Mouse (Mus musculus): ENCODE measurements around the gene Morc2b. TPM values are rescaled to one million over a fixed set of nuclear protein-coding genes. Genes with fewer than 3 reads are reported as not detected.

Gene Morc2b
- polyA plus RNA-seq, 1 experiment from 2014 or later, result not detected

Other genes starting within 250 kb of the Morc2b start
- 5.9 and 7.3 TPM in 2 replicates for gene Zfp870, start 248.0 kb downstream of the Morc2b start, polyA plus RNA-seq (2015; fragmentation: Nextera tagmentation; extraction: Ambion mirVana)
- 4.7 and 5.0 TPM in 2 replicates for gene Cyp4f14, start 222.3 kb downstream of the Morc2b start, polyA plus RNA-seq (2015; fragmentation: Nextera tagmentation; extraction: Ambion mirVana)
- gene Cyp4f13, start 192.3 kb downstream of the Morc2b start, polyA plus RNA-seq (2015; fragmentation: Nextera tagmentation; extraction: Ambion mirVana), result 30.5 and 36.7 TPM in 2 replicates
- 9.6 and 11.5 TPM in 2 replicates for gene Zfp472, start 173.9 kb downstream of the Morc2b start, polyA plus RNA-seq (2015; fragmentation: Nextera tagmentation; extraction: Ambion mirVana)
- 8.2 TPM in 2 replicates for gene Zfp952, start 146.6 kb downstream of the Morc2b start, polyA plus RNA-seq (2015; fragmentation: Nextera tagmentation; extraction: Ambion mirVana)
- gene Zfp763, start 106.3 kb downstream of the Morc2b start, polyA plus RNA-seq (2015; fragmentation: Nextera tagmentation; extraction: Ambion mirVana), result 8.4 and 8.9 TPM in 2 replicates
- gene 4921501E09Rik, start 71.6 kb downstream of the Morc2b start, polyA plus RNA-seq (2015; fragmentation: Nextera tagmentation; extraction: Ambion mirVana), result not detected in 2 replicates
- 5.1 and 5.2 TPM in 2 replicates for gene Zfp563, start 50.4 kb downstream of the Morc2b start, polyA plus RNA-seq (2015; fragmentation: Nextera tagmentation; extraction: Ambion mirVana)
- gene Olfr55, start 28.8 kb upstream of the Morc2b start, polyA plus RNA-seq (2015; fragmentation: Nextera tagmentation; extraction: Ambion mirVana), result not detected in 2 replicates
- gene Olfr239, start 51.6 kb upstream of the Morc2b start, polyA plus RNA-seq (2015; fragmentation: Nextera tagmentation; extraction: Ambion mirVana), result not detected in 2 replicates
- gene Olfr1564, start 82.0 kb upstream of the Morc2b start, polyA plus RNA-seq (2015; fragmentation: Nextera tagmentation; extraction: Ambion mirVana), result not detected in 2 replicates
- gene Zfp955a, start 115.5 kb upstream of the Morc2b start, polyA plus RNA-seq (2015; fragmentation: Nextera tagmentation; extraction: Ambion mirVana), result 11.0 and 11.4 TPM in 2 replicates
- not detected in 2 replicates for gene Olfr63, start 125.0 kb upstream of the Morc2b start, polyA plus RNA-seq (2015; fragmentation: Nextera tagmentation; extraction: Ambion mirVana)
- 7.4 and 8.9 TPM in 2 replicates for gene Zfp955b, start 149.9 kb upstream of the Morc2b start, polyA plus RNA-seq (2015; fragmentation: Nextera tagmentation; extraction: Ambion mirVana)
- gene Zfp81, start 219.2 kb upstream of the Morc2b start, polyA plus RNA-seq (2015; fragmentation: Nextera tagmentation; extraction: Ambion mirVana), result 5.6 and 6.0 TPM in 2 replicates